Mouse (Mus musculus) thymus, adult 2 months (tissue): ENCODE measurements around the gene Ccdc6.

Experiments used
- CTCF ChIP-seq: fragments of 200-500 bp; IDR thresholded peaks from 2 replicates; pipeline ENCODE4 v1.5.1; 2012; ENCODE audit warnings: mild to moderate bottlenecking, control low read depth, low read length, moderate library complexity, borderline replicate concordance; ENCODE audit not compliant: control insufficient read depth, poor library complexity, insufficient read depth; ENCODE audit errors: extremely low read depth
- POLR2A ChIP-seq: fragments of 200-500 bp; IDR thresholded peaks from 2 replicates; pipeline ENCODE4 v1.6.1; 2012; ENCODE audit warnings: mild to moderate bottlenecking, low read length, control low read depth, moderate library complexity; ENCODE audit not compliant: control insufficient read depth, poor library complexity, insufficient read depth; ENCODE audit errors: extremely low read depth

GRCm38 (mm10) chr10:70069321-70069720, 27.6 kb upstream of the Ccdc6 start:
- TF ChIP-seq POLR2A: no peak
- no peak for TF ChIP-seq CTCF
